Mouse (Mus musculus) regulatory T cell (primary cell): Measurements from ENCODE around the gene Fibcd1.

ENCODE experiments used
- in situ Hi-C: fragments of 300-600 bp; cut with MboI, MseI; formaldehyde crosslinking; loops from one replicate; pipeline ENCODE4 v1.15.1; 2025; ENCODE audit warnings: high pct_unique_total_duplicates

Fibcd1 gene

DNA sequence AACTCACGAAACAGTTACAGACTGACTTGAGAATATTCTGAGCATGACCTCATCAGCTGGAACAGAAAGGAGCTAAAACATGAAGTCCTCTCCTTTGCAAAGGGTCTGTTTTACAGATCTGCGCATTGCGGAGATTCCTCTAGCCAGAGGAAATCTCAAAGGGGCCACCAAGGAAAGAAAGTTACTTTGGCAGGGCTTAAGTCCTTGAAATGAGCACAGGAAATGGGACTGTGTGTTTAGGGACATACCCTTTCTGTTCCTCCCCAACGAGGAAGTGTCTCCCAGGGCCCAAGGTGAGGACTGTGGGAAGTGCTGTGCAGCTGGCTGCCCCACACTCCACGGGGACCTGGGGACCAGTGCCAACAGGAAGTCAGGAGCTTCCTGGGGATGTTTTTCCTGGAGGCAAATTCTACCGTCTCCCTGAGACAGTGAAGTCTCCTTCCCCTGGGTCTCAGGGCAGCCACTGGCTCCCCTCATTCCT is 76.1 kb downstream of the Fibcd1 start:
- in situ Hi-C loops: no loop called here

DNA sequence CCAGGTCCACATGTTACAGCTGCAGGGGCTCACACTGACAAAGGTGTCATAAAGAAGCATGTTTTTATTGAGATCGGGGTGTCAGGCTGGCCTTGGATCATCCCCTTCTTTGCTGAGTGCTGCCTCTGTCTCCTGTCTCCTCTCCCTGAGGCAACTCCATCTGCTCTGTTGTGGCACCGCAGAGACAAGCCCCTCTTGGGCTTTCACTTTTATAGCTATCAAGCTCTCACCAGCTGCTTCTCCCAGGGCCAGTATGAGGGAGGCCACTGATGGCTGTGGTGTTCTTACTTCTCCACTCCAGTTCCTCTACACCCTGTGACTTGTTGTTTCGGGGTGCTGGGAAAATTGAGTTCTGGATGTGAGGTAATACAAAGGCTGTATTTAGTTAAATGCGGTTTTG is 76.7 kb downstream of the Fibcd1 start:
- in situ Hi-C loops: no loop called here

GRCm38 (mm10) chr2:31767815-31768214 is 78.0 kb downstream of the Fibcd1 start:
- in situ Hi-C loops: no loop called here

DNA sequence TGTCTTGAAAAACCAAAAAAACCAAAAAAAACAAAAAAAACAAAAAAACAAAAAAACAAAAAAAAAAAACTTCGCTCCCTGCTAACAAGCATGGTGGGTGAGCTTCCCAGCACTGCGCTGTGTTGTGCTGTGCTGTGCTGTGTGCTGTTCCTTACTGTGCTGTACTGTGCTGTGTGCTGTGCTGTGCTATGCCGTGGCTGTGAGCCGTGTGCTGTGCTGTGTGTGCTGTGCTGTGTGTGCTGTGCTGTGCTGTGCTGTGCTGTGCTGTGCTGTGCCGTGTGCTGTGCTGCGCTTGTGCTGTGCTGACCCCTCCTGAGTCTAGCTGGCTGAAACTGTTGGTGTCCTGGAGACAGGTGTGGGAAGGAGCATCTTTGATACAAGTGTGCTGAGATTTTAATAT is 78.7 kb downstream of the Fibcd1 start:
- in situ Hi-C loops: no loop called here
